Mouse (Mus musculus) hindbrain, embryonic 14.5 days (tissue): Measurements from ENCODE around the gene Nrarp. TPM values are rescaled to one million over a fixed set of nuclear protein-coding genes. Genes with fewer than 3 reads are reported as not detected.

Experiments
- ATAC-seq: fragments of 200-750 bp; cut with Nextera tagmentation; 2 replicates; pipeline ENCODE4 v1.8.0; 2017; ENCODE audit warnings: moderate number of reproducible peaks, mild to moderate bottlenecking, moderate TSS enrichment, moderate library complexity; ENCODE audit not compliant: low FRiP score
- DNase-seq: peaks from one replicate; pipeline ENCODE4 v3.0.0-alpha.2; 2015; ENCODE audit warnings: low spot score
- H3K27ac ChIP-seq: fragments of 300-500 bp; sonication (generic); 2 replicates; pipeline ENCODE4 v1.5.1; 2014; ENCODE audit warnings: mild to moderate bottlenecking, moderate library complexity
- H3K27me3 ChIP-seq: fragments of 300-500 bp; sonication (generic); 2 replicates; pipeline ENCODE4 v1.6.1; 2014; ENCODE audit warnings: mild to moderate bottlenecking, low read length, mixed read lengths; ENCODE audit not compliant: control insufficient read depth, insufficient read depth
- H3K36me3 ChIP-seq: fragments of 300-500 bp; sonication (generic); replicated peaks from 2 replicates; pipeline ENCODE4 v1.6.1; 2014; ENCODE audit not compliant: control insufficient read depth, insufficient read depth
- H3K4me1 ChIP-seq: fragments of 300-500 bp; sonication (generic); replicated peaks from 2 replicates; pipeline ENCODE4 v1.6.1; 2014; ENCODE audit warnings: antibody characterized with exemption, low read length, mixed read lengths; ENCODE audit not compliant: control insufficient read depth, insufficient read depth
- H3K4me2 ChIP-seq: fragments of 300-500 bp; sonication (generic); replicated peaks from 2 replicates; pipeline ENCODE4 v1.6.1; 2014; ENCODE audit warnings: mild to moderate bottlenecking, moderate library complexity
- H3K4me3 ChIP-seq: fragments of 300-500 bp; sonication (generic); replicated peaks from 2 replicates; pipeline ENCODE4 v1.5.1; 2014; ENCODE audit warnings: mild to moderate bottlenecking, low read length
- H3K9ac ChIP-seq: fragments of 300-500 bp; sonication (generic); 2 replicates; pipeline ENCODE4 v1.6.1; 2014
- H3K9me3 ChIP-seq: fragments of 300-500 bp; sonication (generic); 2 replicates; pipeline ENCODE4 v1.6.1; 2016; ENCODE audit warnings: low read length; ENCODE audit not compliant: control insufficient read depth
- WGBS: fragments of 180-500 bp; shearing (Covaris S2); extraction: QIAGEN DNeasy Blood & Tissue Kit; methylation state at CpG from one replicate; pipeline ENCODE4 v1.1.7; 2014; 5-methylcytosine and 5-hydroxymethylcytosine counted together
- polyA plus RNA-seq: library from polyadenylated mRNA; unstranded; fragments of >200 nt; fragmentation: Nextera tagmentation; extraction: Ambion mirVana; gene quantifications from 2 replicates; pipeline ENCODE4 v1.2.1, GENCODE M21; 2014

The Nrarp gene
- polyA plus RNA-seq, 1 experiment from 2014 or later, result 15.6 TPM

- Histone ChIP-seq H3K4me3 (no peak overlapping the region), H3K9ac (no peak overlapping the region), H3K9me3 (no peaks in the 10 kb centered on the region), H3K4me2 (peak overlapping the region; percentile 36; the same call in 1 of the 2 replicates), H3K27ac (no peak overlapping the region), H3K36me3 (no peaks in the 10 kb centered on the region), H3K27me3 (no peaks in the 10 kb centered on the region), H3K4me1 (peaks cover 10% of the 10 kb centered on the region)
- WGBS, result 72% methylated on average over 6 of the region's 6 CpGs
- no peak for DNase-seq
- ATAC-seq, result no peak
These were observed 48.5 kb downstream of the Nrarp start for GRCm38 (mm10) chr2:25228995-25229530.

- Histone ChIP-seq H3K4me3 (no peak overlapping the region), H3K4me1 (peaks cover 10% of the 10 kb centered on the region), H3K27ac (no peak overlapping the region), H3K4me2 (no peak overlapping the region), H3K9me3 (no peaks in the 10 kb centered on the region), H3K27me3 (no peaks in the 10 kb centered on the region), H3K9ac (no peak overlapping the region), H3K36me3 (no peaks in the 10 kb centered on the region)
- WGBS, result 83% methylated on average over 5 of the region's 5 CpGs
- DNase-seq, result no peak
- ATAC-seq, result no peak
These were observed 49.0 kb downstream of the Nrarp start for GRCm38 (mm10) chr2:25229582-25229981.

- no peak overlapping the region for H3K9ac ChIP-seq
- H3K9me3 ChIP-seq, result no peaks in the 10 kb centered on the region
- 89% methylated on average over 7 of the region's 7 CpGs for WGBS
- H3K27ac ChIP-seq, result no peak overlapping the region
- no peak overlapping the region for H3K4me3 ChIP-seq
- H3K4me1 ChIP-seq, result peaks cover 7% of the 10 kb centered on the region
- no peak overlapping the region for H3K4me2 ChIP-seq
- no peaks in the 10 kb centered on the region for H3K27me3 ChIP-seq
- H3K36me3 ChIP-seq, result no peaks in the 10 kb centered on the region
- DNase-seq, result no peak
- no peak for ATAC-seq
These were observed 50.0 kb downstream of the Nrarp start for GRCm38 (mm10) chr2:25230581-25230980.

GRCm38 (mm10) chr2:25231038-25231437, 50.5 kb downstream of the Nrarp start:
- no peak overlapping the region for H3K4me2 ChIP-seq
- H3K4me3 ChIP-seq, result no peak overlapping the region
- DNase-seq (no peak), ATAC-seq (no peak)
- H3K36me3 ChIP-seq, result no peaks in the 10 kb centered on the region
- H3K27ac ChIP-seq, result no peak overlapping the region
- WGBS, result 60% methylated on average over 12 of the region's 12 CpGs
- no peaks in the 10 kb centered on the region for H3K9me3 ChIP-seq
- no peak overlapping the region for H3K9ac ChIP-seq
- H3K27me3 ChIP-seq, result no peaks in the 10 kb centered on the region; the same call in 1 of the 2 replicates
- H3K4me1 ChIP-seq, result 0 out of 2 replicates have a peak, but pooled peaks cover 3% of the 10 kb centered on the region

Other genes starting within 250 kb of the Nrarp start
- gene Arrdc1, start 245.5 kb upstream of the Nrarp start, polyA plus RNA-seq, result 22.6 and 26.0 TPM in 2 replicates
- gene Zmynd19, start 231.0 kb upstream of the Nrarp start, polyA plus RNA-seq, result 23.4 and 23.9 TPM in 2 replicates
- 32.6 and 32.8 TPM in 2 replicates for gene Dph7, start 218.4 kb upstream of the Nrarp start, polyA plus RNA-seq
- gene Mrpl41, start 205.7 kb upstream of the Nrarp start, polyA plus RNA-seq, result 173 and 187 TPM in 2 replicates
- 2.4 and 3.7 TPM in 2 replicates for gene Pnpla7, start 204.7 kb upstream of the Nrarp start, polyA plus RNA-seq
- gene Nsmf, start 126.4 kb upstream of the Nrarp start, polyA plus RNA-seq, result 117 and 126 TPM in 2 replicates
- gene Entpd8, start 100.5 kb upstream of the Nrarp start, polyA plus RNA-seq, result 0.21 TPM in 1 of 2 replicates, not detected in the other
- gene Noxa1, start 85.6 kb upstream of the Nrarp start, polyA plus RNA-seq, result not detected in 2 replicates
- gene Tor4a, start 16.1 kb downstream of the Nrarp start, polyA plus RNA-seq, result 2.0 and 2.2 TPM in 2 replicates
- gene Nelfb, start 30.7 kb downstream of the Nrarp start, polyA plus RNA-seq, result 88.0 and 91.6 TPM in 2 replicates
- not detected in 2 replicates for gene Stpg3, start 33.9 kb downstream of the Nrarp start, polyA plus RNA-seq
- not detected in 2 replicates for gene Fam166a, start 38.0 kb downstream of the Nrarp start, polyA plus RNA-seq
- 382 and 411 TPM in 2 replicates for gene Tubb4b, start 43.9 kb downstream of the Nrarp start, polyA plus RNA-seq
- not detected in 2 replicates for gene Slc34a3, start 53.6 kb downstream of the Nrarp start, polyA plus RNA-seq
- gene Rnf224, start 56.0 kb downstream of the Nrarp start, polyA plus RNA-seq, result not detected in 2 replicates
- gene Rnf208, start 61.5 kb downstream of the Nrarp start, polyA plus RNA-seq, result 166 and 177 TPM in 2 replicates
- gene Cysrt1, start 61.7 kb downstream of the Nrarp start, polyA plus RNA-seq, result 0.59 TPM in 1 of 2 replicates, not detected in the other
- 2.9 and 5.3 TPM in 2 replicates for gene AL732309.1, start 66.1 kb downstream of the Nrarp start, polyA plus RNA-seq
- gene Tmem203, start 74.7 kb downstream of the Nrarp start, polyA plus RNA-seq, result 9.8 and 12.5 TPM in 2 replicates
- gene Tprn, start 81.9 kb downstream of the Nrarp start, polyA plus RNA-seq, result 13.4 and 14.7 TPM in 2 replicates
- gene Ssna1, start 91.7 kb downstream of the Nrarp start, polyA plus RNA-seq, result 175 and 190 TPM in 2 replicates
- 113 and 114 TPM in 2 replicates for gene Anapc2, start 91.7 kb downstream of the Nrarp start, polyA plus RNA-seq
- not detected in 2 replicates for gene Tmem210, start 107.4 kb downstream of the Nrarp start, polyA plus RNA-seq
- gene Lrrc26, start 109.2 kb downstream of the Nrarp start, polyA plus RNA-seq, result not detected in 2 replicates
- 57.2 and 68.4 TPM in 2 replicates for gene Grin1, start 138.4 kb downstream of the Nrarp start, polyA plus RNA-seq
- gene Man1b1, start 151.6 kb downstream of the Nrarp start, polyA plus RNA-seq, result 51.6 and 66.0 TPM in 2 replicates
- gene Dpp7, start 175.6 kb downstream of the Nrarp start, polyA plus RNA-seq, result 21.5 and 24.7 TPM in 2 replicates
- 6.3 and 6.8 TPM in 2 replicates for gene Uap1l1, start 184.9 kb downstream of the Nrarp start, polyA plus RNA-seq
- gene Sapcd2, start 191.6 kb downstream of the Nrarp start, polyA plus RNA-seq, result 10.0 and 10.8 TPM in 2 replicates
- 2.6 and 3.3 TPM in 2 replicates for gene Entpd2, start 215.1 kb downstream of the Nrarp start, polyA plus RNA-seq
- gene Npdc1, start 218.6 kb downstream of the Nrarp start, polyA plus RNA-seq, result 365 and 378 TPM in 2 replicates
- 0.37 TPM in 1 of 2 replicates, not detected in the other for gene Fut7, start 242.5 kb downstream of the Nrarp start, polyA plus RNA-seq
- 15.6 and 17.3 TPM in 2 replicates for gene Abca2, start 247.9 kb downstream of the Nrarp start, polyA plus RNA-seq